Mouse (Mus musculus): ENCODE data around the gene Mab21l2.

Mab21l2 gene

DNA sequence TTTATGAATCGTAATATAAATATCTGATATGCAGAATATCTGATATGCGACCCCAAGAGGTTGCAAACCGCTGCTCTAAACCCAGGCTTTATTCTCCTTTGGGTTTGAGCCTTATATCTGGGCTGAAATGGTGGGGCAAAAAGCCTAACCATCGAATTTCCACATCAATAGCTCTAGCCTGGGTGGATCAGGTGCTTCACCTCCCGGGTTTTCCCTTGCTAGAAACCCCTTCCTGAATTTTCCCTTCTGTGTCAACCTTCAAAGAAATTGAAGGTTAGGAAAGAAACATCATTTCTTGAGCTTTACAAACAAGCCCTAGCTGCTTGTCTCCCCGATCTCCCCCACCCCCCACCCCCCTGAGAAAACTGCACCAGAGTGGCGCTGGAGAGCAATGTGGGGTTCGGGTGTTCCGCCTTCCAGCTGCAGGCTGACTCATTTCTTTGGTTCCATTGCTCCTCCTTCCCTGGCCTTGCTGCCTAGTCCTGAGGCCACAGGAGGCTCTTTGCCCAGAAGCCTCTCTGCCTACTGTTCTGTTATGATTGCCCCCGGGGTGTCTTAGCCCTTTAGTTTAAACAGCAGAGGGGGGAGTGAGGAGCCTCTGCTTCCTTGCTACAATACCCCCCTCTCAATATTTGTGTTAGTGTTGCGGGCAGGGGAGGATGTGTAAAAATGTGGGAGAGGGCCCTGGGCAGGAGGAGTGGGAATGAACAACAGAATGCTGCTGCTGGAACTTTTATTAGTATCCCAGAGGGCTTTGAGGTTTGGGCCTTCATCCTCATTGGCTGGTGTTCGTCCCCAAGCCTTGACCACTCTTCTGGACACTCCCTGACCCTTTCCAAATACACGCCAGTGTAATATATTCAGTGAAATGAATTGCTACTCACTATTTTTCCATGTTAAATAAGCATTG is 9.5 kb downstream of the Mab21l2 start:
- DNase-seq: peak; percentile 83

DNA sequence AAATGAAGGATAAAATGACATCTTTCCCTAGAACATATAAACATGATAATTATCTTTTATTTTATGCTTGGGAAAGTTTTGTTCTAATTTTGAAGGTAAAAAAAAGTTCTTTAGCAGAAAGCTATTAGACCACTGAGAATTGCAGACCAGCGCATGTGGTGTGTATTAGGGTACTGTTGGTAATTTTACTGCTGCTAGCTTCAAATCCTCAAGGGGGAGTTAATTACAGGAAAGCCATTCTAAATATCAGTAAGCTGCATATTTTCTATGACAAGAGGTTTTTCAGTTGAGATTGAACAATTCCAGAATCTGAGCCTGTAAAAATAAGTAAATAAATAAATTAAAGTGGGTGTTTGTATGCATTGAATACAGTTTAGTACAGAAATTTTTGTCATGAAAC is 11.7 kb downstream of the Mab21l2 start:
- no peak for DNase-seq

DNA sequence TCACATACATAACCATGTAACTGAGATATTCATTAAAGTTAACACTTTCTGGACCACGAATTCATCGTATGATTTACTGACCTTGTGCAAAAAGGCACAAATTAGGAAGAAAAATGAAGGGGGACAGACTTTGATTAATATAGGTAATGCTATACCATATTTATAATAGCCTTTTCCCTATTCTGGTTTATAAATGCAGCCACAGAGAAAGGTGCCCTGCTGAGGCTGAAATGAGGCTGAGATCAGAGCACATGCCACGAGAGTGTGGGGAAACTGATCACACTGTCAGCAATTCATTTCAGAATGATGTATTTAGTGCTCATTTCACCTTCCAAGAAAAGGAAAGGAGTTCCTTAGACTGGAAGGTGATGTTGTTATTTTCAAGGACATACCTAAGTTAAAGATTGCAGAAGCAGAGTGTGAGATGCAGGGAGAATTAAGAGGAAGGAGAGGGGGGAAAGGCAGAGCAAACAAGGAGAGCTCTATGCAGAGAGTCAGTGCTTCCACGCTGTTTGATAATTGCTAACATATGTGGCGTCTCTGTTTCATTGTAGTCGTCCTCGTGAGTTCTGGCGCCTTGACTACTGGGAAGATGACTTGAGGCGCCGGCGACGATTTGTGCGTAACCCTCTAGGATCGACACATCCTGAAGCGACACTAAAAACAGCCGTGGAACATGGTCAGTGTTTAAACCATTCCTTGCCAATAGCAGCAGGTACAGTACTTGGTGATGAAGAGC is 16.7 kb downstream of the Mab21l2 start:
- DNase-seq: peak; percentile 34

DNA sequence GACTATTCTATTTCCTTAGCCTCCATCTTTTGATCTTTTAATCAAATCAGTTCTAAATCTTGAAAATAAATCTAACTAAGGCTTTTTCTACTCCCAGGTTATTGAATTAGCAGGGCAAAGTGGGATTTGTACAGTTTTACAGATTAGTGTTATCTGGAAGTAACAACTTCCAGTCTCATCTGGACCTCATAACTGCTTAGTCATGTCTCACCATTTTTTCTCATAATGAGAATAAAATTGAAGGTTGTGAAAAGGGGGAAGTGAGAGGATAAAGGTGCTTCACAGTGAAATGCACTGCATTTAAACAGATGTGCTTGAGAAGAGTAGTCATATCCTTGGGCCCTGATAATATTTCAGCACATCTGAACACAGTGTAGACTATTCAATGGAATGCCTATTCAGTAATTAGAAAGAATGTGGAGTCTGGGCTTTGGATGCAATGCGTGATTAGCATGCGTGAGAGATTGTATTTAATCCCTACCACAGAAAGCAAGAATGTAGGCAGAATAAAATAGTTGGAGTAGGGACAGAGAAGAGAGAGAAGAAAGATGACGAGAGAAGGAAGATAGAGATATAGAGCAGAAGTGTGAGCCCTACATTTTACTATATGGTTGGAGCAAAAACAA is 25.4 kb downstream of the Mab21l2 start:
- DNase-seq: no peak

DNA sequence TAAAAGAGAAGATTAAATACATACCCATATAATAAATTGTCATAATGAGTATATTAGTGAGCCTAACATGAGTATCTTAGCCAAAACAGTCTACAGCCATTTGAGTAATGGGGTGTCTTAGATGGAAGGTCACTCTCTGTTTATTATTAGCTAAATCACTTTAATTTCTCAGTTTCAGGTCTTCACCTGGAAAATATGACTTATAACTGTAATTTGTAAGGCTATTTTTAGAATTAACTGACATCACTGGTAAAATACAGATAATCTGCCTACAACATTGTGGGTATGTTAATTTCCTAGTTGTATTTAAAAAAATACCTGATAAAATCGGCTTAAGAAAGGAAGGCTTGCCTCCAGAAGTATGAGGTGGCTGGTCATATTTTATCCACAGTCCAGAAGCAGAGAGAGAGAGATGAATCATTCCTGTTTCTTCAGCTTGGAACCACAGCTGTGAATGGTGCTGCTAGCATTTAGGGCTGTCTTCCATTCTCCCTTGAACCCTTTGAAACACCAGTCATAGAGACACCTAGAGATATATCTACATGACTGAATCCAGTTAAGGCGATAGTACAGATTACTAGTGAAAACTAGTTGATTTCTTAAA is 29.8 kb downstream of the Mab21l2 start:
- no peak for DNase-seq

DNA sequence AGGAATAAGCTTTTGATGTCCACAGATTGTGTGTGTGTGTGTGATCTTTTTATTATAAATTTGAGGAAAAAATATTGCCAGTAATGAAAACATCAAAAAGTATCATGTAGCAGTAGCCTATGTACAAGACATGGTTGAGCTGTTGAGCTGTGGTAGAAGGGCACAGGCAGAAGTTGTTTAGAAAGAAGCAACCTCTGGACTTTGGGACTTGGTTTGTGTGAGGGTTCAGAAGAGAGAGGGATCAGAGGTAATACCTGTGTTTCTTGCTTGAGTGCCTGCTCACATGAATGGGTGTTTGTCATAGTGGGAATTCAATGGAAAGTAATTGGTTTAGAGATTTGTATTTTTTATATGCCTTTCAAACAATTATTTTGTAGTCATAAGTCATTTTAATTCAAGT is 47.8 kb downstream of the Mab21l2 start:
- no peak for DNase-seq

All from heart, adult 11 months (tissue).